Mouse (Mus musculus): ENCODE measurements around the gene Vmn1r60. TPM values are rescaled to one million over a fixed set of nuclear protein-coding genes. Genes with fewer than 3 reads are reported as not detected.
"Not testable (repeated sequence)": the region's sequence is repeated elsewhere in the genome, so short reads cannot be mapped to it uniquely, and the experiment has no call there.

Gene Vmn1r60
- polyA plus RNA-seq (2015; fragmentation: Nextera tagmentation; extraction: Ambion mirVana): not detected in 2 replicates

- ATAC-seq (ENCODE audit: insufficient read depth, low FRiP score, low read depth); H3K36me3 ChIP-seq; H3K4me1 ChIP-seq; H3K27me3 ChIP-seq (replicated peaks); H3K9me3 ChIP-seq; H3K4me2 ChIP-seq; H3K27ac ChIP-seq; H3K9ac ChIP-seq; H3K4me3 ChIP-seq (replicated peaks): not testable (repeated sequence)
- WGBS: 72% methylated on average over 1 of the region's 1 CpGs
Observed at GRCm38 (mm10) chr7:5547217-5547616, at the start of gene Vmn1r60. Gene Vmn1r60 (minus strand): TSS chr7:5547317.

DNA sequence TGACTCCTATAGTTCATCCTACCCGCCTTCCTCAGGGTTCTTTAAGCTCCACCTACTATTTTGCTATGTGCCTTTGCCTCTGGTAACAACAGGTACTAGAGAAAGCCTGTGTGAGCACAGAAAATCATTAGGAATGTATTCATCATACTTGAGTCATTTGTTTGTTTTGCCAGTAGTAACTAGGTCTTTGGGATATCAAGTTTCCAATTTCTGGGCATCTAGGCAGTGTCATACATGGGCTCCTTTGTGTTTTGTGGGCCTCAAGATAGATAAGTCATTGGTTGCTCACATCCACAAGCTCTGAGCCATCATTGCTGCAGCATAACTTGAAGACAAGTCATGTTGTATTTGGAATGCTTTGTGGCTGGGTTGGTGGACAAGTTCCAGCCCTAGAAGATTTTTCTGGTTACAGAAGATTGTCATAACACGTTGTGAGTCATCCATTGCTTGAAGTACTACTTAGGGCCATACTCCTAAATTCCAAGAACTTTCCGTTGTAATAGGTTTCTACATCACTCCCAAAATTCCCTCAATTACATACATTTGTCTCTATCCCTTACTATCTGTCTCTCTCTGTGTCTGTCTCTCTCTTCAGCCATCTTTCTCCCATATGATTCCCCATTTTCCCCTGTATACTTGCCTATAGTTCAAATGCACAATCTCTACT is 6.2 kb downstream of the Vmn1r60 start:
- not testable (repeated sequence) for H3K27me3 ChIP-seq (replicated peaks); H3K4me3 ChIP-seq (replicated peaks); H3K4me2 ChIP-seq; H3K4me1 ChIP-seq; ATAC-seq (ENCODE audit: insufficient read depth, low FRiP score, low read depth); H3K9ac ChIP-seq; H3K9me3 ChIP-seq; H3K27ac ChIP-seq; H3K36me3 ChIP-seq
- 52% methylated on average over 3 of the region's 3 CpGs for WGBS

DNA sequence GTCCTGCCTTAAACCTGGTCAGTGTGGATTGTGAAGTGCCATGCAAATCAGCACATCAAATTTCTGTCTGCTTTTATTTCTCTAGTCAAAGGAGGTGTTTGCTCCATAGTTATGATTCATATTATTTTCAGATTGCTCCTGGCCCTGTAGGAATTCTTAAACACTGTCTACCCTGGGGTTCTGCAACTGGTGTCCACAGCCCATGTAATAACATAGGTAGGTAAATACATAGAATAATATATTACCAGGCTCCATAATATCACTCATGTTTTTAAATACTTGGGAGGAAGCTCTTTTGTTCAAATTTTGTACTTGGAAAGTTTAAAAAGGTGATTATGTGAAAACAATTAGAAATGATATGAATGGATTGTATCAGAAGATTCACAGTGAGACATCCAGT is 53.3 kb downstream of the Vmn1r60 start, which contains the start of gene Vmn2r28:
TSS of gene Vmn2r28 (minus strand) at position 101 of the 400 bp plus-strand sequence.
- ATAC-seq (ENCODE audit: insufficient read depth, low FRiP score, low read depth): not testable (repeated sequence)

More for the DNA sequence above, 53.3 kb downstream of the Vmn1r60 start, which contains the start of gene Vmn2r28:
- H3K4me1 ChIP-seq; H3K9me3 ChIP-seq; H3K36me3 ChIP-seq; H3K4me2 ChIP-seq; H3K9ac ChIP-seq; H3K27ac ChIP-seq; H3K4me3 ChIP-seq (replicated peaks); H3K27me3 ChIP-seq (replicated peaks): not testable (repeated sequence)

Other genes with a start within 250 kb of the Vmn1r60 start
- gene Gm5065, start 196.8 kb downstream of the Vmn1r60 start, polyA plus RNA-seq (2015; fragmentation: Nextera tagmentation; extraction: Ambion mirVana): not detected in 2 replicates
- gene Nlrp2, start 196.3 kb downstream of the Vmn1r60 start, polyA plus RNA-seq (2015; fragmentation: Nextera tagmentation; extraction: Ambion mirVana): not detected in 2 replicates
- gene Vmn1r58, start 133.9 kb downstream of the Vmn1r60 start, polyA plus RNA-seq (2015; fragmentation: Nextera tagmentation; extraction: Ambion mirVana): not detected in 2 replicates
- gene Vmn1r59, start 90.5 kb downstream of the Vmn1r60 start, polyA plus RNA-seq (2015; fragmentation: Nextera tagmentation; extraction: Ambion mirVana): not detected in 2 replicates
- not detected in 2 replicates for gene Vmn2r28, start 53.4 kb downstream of the Vmn1r60 start, polyA plus RNA-seq (2015; fragmentation: Nextera tagmentation; extraction: Ambion mirVana)
- gene Vmn1r61, start 66.0 kb upstream of the Vmn1r60 start, polyA plus RNA-seq (2015; fragmentation: Nextera tagmentation; extraction: Ambion mirVana): not detected in 2 replicates
- gene Vmn1r62, start 126.3 kb upstream of the Vmn1r60 start, polyA plus RNA-seq (2015; fragmentation: Nextera tagmentation; extraction: Ambion mirVana): not detected in 2 replicates